Mouse (Mus musculus): ENCODE measurements around the gene Pde6c. TPM values are rescaled to one million over a fixed set of nuclear protein-coding genes. Genes with fewer than 3 reads are reported as not detected.

Gene Pde6c
- polyA plus RNA-seq, 1 experiment from 2014 or later: 0.10 TPM

GRCm38 (mm10) chr19:38228699-38229098 is 96.1 kb downstream of the Pde6c start:
- Histone ChIP-seq H3K9ac (replicated peaks; ENCODE audit: low read length) (no peak overlapping the region), H3K4me3 (ENCODE audit: low read length) (no peak overlapping the region), H3K4me1 (ENCODE audit: insufficient read depth, low read length) (0 out of 2 replicates have a peak, but pooled peaks cover 10% of the 10 kb centered on the region), H3K4me2 (replicated peaks; ENCODE audit: low read depth, low read length) (no peak overlapping the region), H3K27me3 (ENCODE audit: insufficient read depth, low read length) (no peaks in the 10 kb centered on the region), H3K27ac (ENCODE audit: low read length) (no peak overlapping the region), H3K36me3 (ENCODE audit: insufficient read depth, low read length) (no peaks in the 10 kb centered on the region), H3K9me3 (ENCODE audit: low read length) (peaks cover 4% of the 10 kb centered on the region; the same call in 1 of the 2 replicates)
- 70% methylated on average over 2 of the region's 2 CpGs for WGBS
- no peak for ATAC-seq (ENCODE audit: low FRiP score, low TSS enrichment)

GRCm38 (mm10) chr19:38232087-38232486 is 99.5 kb downstream of the Pde6c start:
- 6% methylated on average over 8 of the region's 8 CpGs for WGBS
- Histone ChIP-seq H3K4me2 (replicated peaks; ENCODE audit: low read depth, low read length) (no peak overlapping the region), H3K4me1 (ENCODE audit: insufficient read depth, low read length) (0 out of 2 replicates have a peak, but pooled peaks cover 4% of the 10 kb centered on the region), H3K9me3 (ENCODE audit: low read length) (peaks cover 4% of the 10 kb centered on the region; the same call in 1 of the 2 replicates), H3K4me3 (ENCODE audit: low read length) (no peak overlapping the region), H3K27ac (ENCODE audit: low read length) (peak overlapping the region; percentile 49; the same call in 1 of the 2 replicates), H3K9ac (replicated peaks; ENCODE audit: low read length) (no peak overlapping the region), H3K27me3 (ENCODE audit: insufficient read depth, low read length) (no peaks in the 10 kb centered on the region), H3K36me3 (ENCODE audit: insufficient read depth, low read length) (no peaks in the 10 kb centered on the region)
- peak; percentile 77 for ATAC-seq (ENCODE audit: low FRiP score, low TSS enrichment)

- Histone ChIP-seq H3K9ac (replicated peaks; ENCODE audit: low read length) (no peak overlapping the region), H3K4me1 (ENCODE audit: insufficient read depth, low read length) (0 out of 2 replicates have a peak, but pooled peaks cover 4% of the 10 kb centered on the region), H3K4me3 (ENCODE audit: low read length) (no peak overlapping the region), H3K4me2 (replicated peaks; ENCODE audit: low read depth, low read length) (no peak overlapping the region), H3K36me3 (ENCODE audit: insufficient read depth, low read length) (no peaks in the 10 kb centered on the region), H3K27me3 (ENCODE audit: insufficient read depth, low read length) (no peaks in the 10 kb centered on the region), H3K27ac (ENCODE audit: low read length) (peak overlapping the region; percentile 49; the same call in 1 of the 2 replicates), H3K9me3 (ENCODE audit: low read length) (peaks cover 4% of the 10 kb centered on the region; the same call in 1 of the 2 replicates)
- ATAC-seq (ENCODE audit: low FRiP score, low TSS enrichment): peak; percentile 93
- 3% methylated on average over 4 of the region's 4 CpGs for WGBS
Observed at GRCm38 (mm10) chr19:38232516-38232915, 99.9 kb downstream of the Pde6c start.

Other genes with a start within 250 kb of the Pde6c start
- 20.9 and 21.0 TPM in 2 replicates for gene Myof, start 89.2 kb upstream of the Pde6c start, polyA plus RNA-seq (2015; fragmentation: Nextera tagmentation; extraction: Ambion mirVana)
- 28.2 and 30.3 TPM in 2 replicates for gene Cep55, start 77.8 kb upstream of the Pde6c start, polyA plus RNA-seq (2015; fragmentation: Nextera tagmentation; extraction: Ambion mirVana)
- 1.3 and 1.4 TPM in 2 replicates for gene Ffar4, start 35.7 kb upstream of the Pde6c start, polyA plus RNA-seq (2015; fragmentation: Nextera tagmentation; extraction: Ambion mirVana)
- gene Rbp4, start 7.5 kb upstream of the Pde6c start, polyA plus RNA-seq (2015; fragmentation: Nextera tagmentation; extraction: Ambion mirVana): 5.0 and 9.1 TPM in 2 replicates
- 37.2 and 39.6 TPM in 2 replicates for gene Fra10ac1, start 91.4 kb downstream of the Pde6c start, polyA plus RNA-seq (2015; fragmentation: Nextera tagmentation; extraction: Ambion mirVana)
- 1.5 and 2.0 TPM in 2 replicates for gene Lgi1, start 131.8 kb downstream of the Pde6c start, polyA plus RNA-seq (2015; fragmentation: Nextera tagmentation; extraction: Ambion mirVana)

Data from kidney, embryonic 16.5 days (tissue).